Mouse (Mus musculus) E14TG2a.4 (cell line): Measurements from ENCODE around the gene Adam22.

ENCODE experiments used
- CTCF ChIP-seq: conservative IDR thresholded peaks from 2 replicates; pipeline ENCODE4 v1.5.1; 2014; ENCODE audit warnings: low read length
- NANOG ChIP-seq: IDR thresholded peaks from 2 replicates; pipeline ENCODE4 v1.6.1; 2014; ENCODE audit warnings: borderline replicate concordance, low read length, mixed read lengths
- POU5F1 ChIP-seq: IDR thresholded peaks from 2 replicates; pipeline ENCODE4 v1.6.1; 2014; ENCODE audit warnings: low read length, borderline replicate concordance

DNA sequence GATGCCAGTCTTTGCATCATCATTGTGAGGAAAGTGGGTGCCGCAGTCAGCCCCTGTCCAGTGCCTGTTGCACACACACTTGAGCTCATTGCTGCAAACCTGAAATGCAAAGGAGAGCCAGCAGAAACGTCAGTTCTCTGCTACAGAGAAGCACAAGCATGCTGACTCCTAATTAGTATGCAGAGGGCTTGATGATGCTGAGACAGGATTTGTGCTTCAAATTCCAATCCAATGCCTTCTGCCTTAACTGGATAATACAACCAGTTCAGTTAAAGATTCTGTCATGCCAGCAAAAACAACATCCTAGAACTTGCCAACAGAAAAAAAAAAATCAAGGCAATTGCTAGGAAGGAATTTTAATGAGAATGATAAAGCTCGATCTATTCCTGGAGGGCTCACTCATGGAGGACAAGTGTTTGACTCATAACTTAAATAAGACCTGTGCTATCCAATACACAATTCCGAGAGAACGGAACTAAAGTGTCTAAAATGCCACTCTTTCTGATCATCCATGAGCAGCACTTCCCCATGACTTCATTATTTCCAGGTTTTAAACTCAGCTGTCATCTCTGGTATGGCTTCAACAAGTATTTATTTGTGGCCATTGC, 251.3 kb downstream of the Adam22 start:
- TF ChIP-seq CTCF (no peak), NANOG (no peak), POU5F1 (no peak)
